Mouse (Mus musculus) heart, postnatal 0 days (tissue): Measurements from ENCODE around the gene Zmynd12.

Experiments
- CTCF ChIP-seq: IDR thresholded peaks from 2 replicates; pipeline ENCODE4 v1.5.1; 2016; ENCODE audit warnings: antibody characterized with exemption, control low read depth, low read depth
- EP300 ChIP-seq: IDR thresholded peaks from 2 replicates; pipeline ENCODE4 v1.6.1; 2016; ENCODE audit warnings: antibody characterized with exemption, low read depth

- no peak for TF ChIP-seq CTCF
- no peak for TF ChIP-seq EP300
These were observed 23.9 kb upstream of the Zmynd12 start for GRCm38 (mm10) chr4:119398751-119399150.
